Mouse (Mus musculus): ENCODE measurements around the gene Myh9. TPM values are rescaled to one million over a fixed set of nuclear protein-coding genes. Genes with fewer than 3 reads are reported as not detected.
A peak's percentile ranks its signal among the peaks of the same experiment; 100 is the strongest.

Gene Myh9
- polyA plus RNA-seq, 1 experiment from 2014 or later = 77.1 TPM

DNA sequence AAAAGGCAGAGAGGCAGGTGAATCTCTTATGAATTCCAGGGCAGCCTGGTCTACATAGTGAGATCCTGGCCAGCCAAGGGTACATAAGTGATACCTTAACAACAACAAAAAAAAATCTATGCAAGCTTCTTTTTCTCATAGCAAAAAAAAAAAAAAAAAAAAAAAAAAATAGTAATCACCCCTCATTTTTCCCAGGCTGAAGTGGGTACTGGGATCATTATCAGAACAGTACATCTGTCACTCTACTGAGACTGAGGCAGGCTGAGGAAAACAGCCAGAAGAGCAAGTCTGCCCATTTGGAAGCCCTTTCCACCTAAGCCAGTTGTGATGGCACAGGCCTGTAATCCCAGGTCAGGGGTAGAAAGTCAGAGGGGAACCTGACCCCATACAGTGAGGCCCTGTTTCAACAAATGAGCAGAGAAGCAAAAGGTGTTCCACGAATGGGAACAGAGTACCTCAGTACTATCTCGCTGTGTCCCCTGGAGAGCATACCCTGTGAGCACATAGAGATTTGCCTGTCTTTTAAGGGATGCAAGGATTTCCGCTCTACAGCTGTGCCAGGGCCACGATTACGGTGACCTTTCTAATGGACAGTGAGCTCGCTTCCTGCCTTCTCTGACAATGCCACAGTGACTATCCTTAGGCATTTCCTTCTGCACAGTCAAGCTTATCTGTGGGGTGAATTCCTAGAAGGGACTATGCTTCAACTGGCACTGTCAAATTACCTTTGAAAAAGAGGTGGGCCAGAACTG, 5.1 kb downstream of the Myh9 start:
- H3K9ac ChIP-seq (replicated peaks; ENCODE audit: low read depth, low read length) = no peak overlapping the region
- H3K27ac ChIP-seq (ENCODE audit: low read length) = peak overlapping the region; percentile 74
- H3K27me3 ChIP-seq (ENCODE audit: control insufficient read depth, insufficient read depth, low read length) = no peaks in the 10 kb centered on the region
- no peak for ATAC-seq (ENCODE audit: insufficient number of reproducible peaks, insufficient read depth, low FRiP score, low read depth)
- H3K4me2 ChIP-seq (replicated peaks; ENCODE audit: low read depth, low read length) = 0 out of 2 replicates have a peak overlapping the region, but pooled peaks have one; percentile 84
- whole genome bisulfite sequencing = 51% methylated on average over 6 of the region's 6 CpGs
- H3K36me3 ChIP-seq (ENCODE audit: control insufficient read depth, insufficient read depth, low read length) = peaks cover 8% of the 10 kb centered on the region
- no peaks in the 10 kb centered on the region for H3K9me3 ChIP-seq (ENCODE audit: control insufficient read depth, low read depth, low read length)
- peaks cover 80% of the 10 kb centered on the region for H3K4me1 ChIP-seq (ENCODE audit: control insufficient read depth, insufficient read depth, low read length)
- H3K4me3 ChIP-seq (ENCODE audit: low read depth, low read length) = no peak overlapping the region

DNA sequence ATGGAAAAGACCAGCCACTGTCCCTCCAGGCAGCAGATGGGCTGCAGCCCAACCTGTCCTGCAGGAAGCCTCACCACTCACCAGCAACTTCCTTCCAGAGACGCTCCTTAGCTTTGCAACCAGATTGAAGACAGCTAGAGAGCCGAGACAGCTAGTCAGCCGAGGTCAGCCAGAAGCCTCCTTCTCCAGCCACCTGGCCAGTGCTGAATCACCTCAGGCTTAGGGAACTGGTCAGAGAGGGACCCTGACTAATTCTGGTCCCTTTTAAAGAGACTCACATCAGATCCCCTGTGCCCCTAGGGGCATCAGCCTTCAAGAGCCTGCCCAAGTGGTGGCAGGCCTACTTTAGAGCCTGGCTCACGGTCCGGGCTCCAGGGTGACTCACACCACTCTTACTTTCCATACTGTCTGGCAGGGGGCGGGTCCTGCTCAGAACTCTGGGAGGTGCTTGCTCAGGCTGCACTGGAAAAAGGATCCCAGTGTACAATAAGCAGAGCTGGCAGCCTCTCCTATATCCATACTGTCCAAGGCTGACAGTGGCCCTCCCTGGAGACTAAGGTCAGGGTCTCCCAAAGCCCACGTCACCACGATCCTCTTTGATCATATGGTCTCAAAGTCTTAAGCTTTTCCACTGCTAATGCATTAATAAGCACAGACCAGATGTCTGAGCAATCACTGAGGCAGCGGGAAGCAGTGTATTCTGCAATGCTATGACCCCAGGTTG, 5.9 kb downstream of the Myh9 start:
- Histone ChIP-seq H3K4me2 (replicated peaks; ENCODE audit: low read depth, low read length) (peak overlapping the region; percentile 11), H3K4me3 (ENCODE audit: low read depth, low read length) (no peak overlapping the region), H3K36me3 (ENCODE audit: control insufficient read depth, insufficient read depth, low read length) (peaks cover 10% of the 10 kb centered on the region), H3K27ac (ENCODE audit: low read length) (peak overlapping the region; percentile 74), H3K9me3 (ENCODE audit: control insufficient read depth, low read depth, low read length) (no peaks in the 10 kb centered on the region), H3K27me3 (ENCODE audit: control insufficient read depth, insufficient read depth, low read length) (no peaks in the 10 kb centered on the region), H3K9ac (replicated peaks; ENCODE audit: low read depth, low read length) (no peak overlapping the region), H3K4me1 (ENCODE audit: control insufficient read depth, insufficient read depth, low read length) (peaks cover 88% of the 10 kb centered on the region)
- ATAC-seq (ENCODE audit: insufficient number of reproducible peaks, insufficient read depth, low FRiP score, low read depth) = peak; percentile 47; the same call in 1 of the 2 replicates
- 19% methylated on average over 9 of the region's 9 CpGs for WGBS

DNA sequence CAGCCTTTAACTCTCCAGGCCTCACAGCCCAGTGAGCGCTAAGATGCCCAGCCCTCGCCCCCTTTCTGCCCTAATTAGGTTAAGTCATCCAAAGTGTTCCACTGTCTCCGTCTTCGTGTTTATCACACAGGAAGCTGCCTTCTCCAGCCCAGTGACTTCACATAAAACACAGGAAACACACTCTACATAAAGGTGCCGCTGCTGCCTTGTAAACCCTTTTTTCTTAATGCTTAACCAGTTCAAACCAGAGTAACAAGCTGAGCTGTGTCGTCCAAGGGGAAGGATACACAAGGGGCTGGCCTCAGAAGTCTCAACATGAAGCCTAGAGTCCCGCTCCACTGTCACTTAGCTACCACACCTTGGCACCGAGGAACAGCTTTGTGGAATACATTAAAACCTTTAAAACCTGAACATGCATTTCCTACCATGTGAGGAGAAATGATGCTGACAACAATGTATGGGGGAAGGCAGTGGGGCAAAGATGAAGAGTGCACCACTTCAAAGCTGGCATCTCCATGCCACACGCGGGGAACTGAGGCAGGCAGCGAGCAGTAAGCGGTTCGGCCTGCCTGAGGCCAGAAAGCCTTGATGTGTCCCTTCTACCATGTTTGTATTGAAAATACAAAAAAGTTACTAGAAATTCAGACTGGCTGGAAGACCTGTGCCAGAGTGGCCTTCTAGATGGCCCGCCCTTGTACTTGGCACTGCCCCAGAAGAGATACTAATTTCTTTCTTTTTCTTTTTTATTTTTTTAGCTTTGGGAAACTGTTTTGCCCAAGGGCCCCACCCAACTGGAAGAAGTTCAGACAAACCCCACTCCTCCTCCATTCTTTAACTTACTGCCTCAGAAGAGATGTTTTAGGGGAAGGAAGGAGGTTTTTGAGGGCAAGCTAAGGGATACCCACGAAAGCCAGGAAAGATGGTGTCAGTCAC, 7.4 kb downstream of the Myh9 start:
- H3K9me3 ChIP-seq (ENCODE audit: control insufficient read depth, low read depth, low read length) = no peaks in the 10 kb centered on the region
- H3K4me2 ChIP-seq (replicated peaks; ENCODE audit: low read depth, low read length) = no peak overlapping the region
- H3K9ac ChIP-seq (replicated peaks; ENCODE audit: low read depth, low read length) = no peak overlapping the region
- H3K27me3 ChIP-seq (ENCODE audit: control insufficient read depth, insufficient read depth, low read length) = no peaks in the 10 kb centered on the region
- ATAC-seq (ENCODE audit: insufficient number of reproducible peaks, insufficient read depth, low FRiP score, low read depth) = no peak
- peaks cover 13% of the 10 kb centered on the region for H3K36me3 ChIP-seq (ENCODE audit: control insufficient read depth, insufficient read depth, low read length)
- peaks cover 92% of the 10 kb centered on the region for H3K4me1 ChIP-seq (ENCODE audit: control insufficient read depth, insufficient read depth, low read length)
- WGBS = 80% methylated on average over 15 of the region's 15 CpGs
- H3K4me3 ChIP-seq (ENCODE audit: low read depth, low read length) = no peak overlapping the region
- peak overlapping the region; percentile 55 for H3K27ac ChIP-seq (ENCODE audit: low read length)

DNA sequence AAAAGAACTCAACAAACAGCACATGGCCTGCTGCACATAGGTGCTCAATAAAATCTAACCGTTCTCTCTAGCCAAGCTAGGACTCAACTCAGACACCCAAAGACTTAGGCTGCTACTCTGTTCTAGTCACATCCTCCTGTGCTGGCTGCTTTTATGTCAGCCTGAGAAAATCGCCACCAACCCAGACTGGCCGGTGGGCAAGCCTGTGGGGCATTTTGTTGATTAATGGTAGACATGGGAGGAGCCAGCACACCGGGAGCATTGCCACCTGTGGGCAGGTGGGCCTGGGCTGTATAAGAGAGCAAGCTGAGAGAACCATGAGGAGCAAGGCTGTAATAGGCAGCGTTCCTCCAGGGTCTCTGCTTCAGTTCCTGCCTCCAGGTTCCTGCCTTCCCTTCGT, 8.2 kb downstream of the Myh9 start:
- no peak overlapping the region for H3K4me3 ChIP-seq (ENCODE audit: low read depth, low read length)
- ATAC-seq (ENCODE audit: insufficient number of reproducible peaks, insufficient read depth, low FRiP score, low read depth) = no peak
- H3K9me3 ChIP-seq (ENCODE audit: control insufficient read depth, low read depth, low read length) = no peaks in the 10 kb centered on the region
- peak overlapping the region; percentile 55 for H3K27ac ChIP-seq (ENCODE audit: low read length)
- no peak overlapping the region for H3K9ac ChIP-seq (replicated peaks; ENCODE audit: low read depth, low read length)
- H3K36me3 ChIP-seq (ENCODE audit: control insufficient read depth, insufficient read depth, low read length) = peaks cover 18% of the 10 kb centered on the region
- H3K4me2 ChIP-seq (replicated peaks; ENCODE audit: low read depth, low read length) = no peak overlapping the region
- H3K27me3 ChIP-seq (ENCODE audit: control insufficient read depth, insufficient read depth, low read length) = no peaks in the 10 kb centered on the region
- peaks cover 84% of the 10 kb centered on the region for H3K4me1 ChIP-seq (ENCODE audit: control insufficient read depth, insufficient read depth, low read length)
- 71% methylated on average over 6 of the region's 6 CpGs for WGBS

DNA sequence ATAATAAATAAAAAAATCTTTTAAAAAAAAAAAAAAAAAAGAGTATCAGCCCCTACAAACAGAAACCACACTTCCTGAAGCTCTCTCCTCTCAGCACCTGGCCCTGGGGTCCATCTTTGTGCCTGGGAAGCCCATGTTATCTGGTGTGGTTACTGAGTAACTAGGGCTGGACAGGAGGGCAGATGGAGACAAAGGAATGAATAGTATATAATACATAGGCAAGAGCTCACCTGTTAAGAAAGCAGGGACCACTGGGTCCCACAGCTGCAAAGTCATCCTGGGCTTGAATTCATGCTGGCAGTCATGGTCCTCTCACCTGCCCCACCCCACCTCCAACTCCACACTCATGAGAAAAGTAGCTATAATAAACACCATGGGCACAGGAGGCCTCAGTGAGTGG, 8.9 kb downstream of the Myh9 start:
- H3K4me3 ChIP-seq (ENCODE audit: low read depth, low read length) = no peak overlapping the region
- H3K4me2 ChIP-seq (replicated peaks; ENCODE audit: low read depth, low read length) = no peak overlapping the region
- peaks cover 82% of the 10 kb centered on the region for H3K4me1 ChIP-seq (ENCODE audit: control insufficient read depth, insufficient read depth, low read length)
- peaks cover 18% of the 10 kb centered on the region for H3K36me3 ChIP-seq (ENCODE audit: control insufficient read depth, insufficient read depth, low read length)
- peak overlapping the region; percentile 55 for H3K27ac ChIP-seq (ENCODE audit: low read length)
- no peaks in the 10 kb centered on the region for H3K9me3 ChIP-seq (ENCODE audit: control insufficient read depth, low read depth, low read length)
- peak; percentile 61 for ATAC-seq (ENCODE audit: insufficient number of reproducible peaks, insufficient read depth, low FRiP score, low read depth)
- H3K27me3 ChIP-seq (ENCODE audit: control insufficient read depth, insufficient read depth, low read length) = no peaks in the 10 kb centered on the region
- no peak overlapping the region for H3K9ac ChIP-seq (replicated peaks; ENCODE audit: low read depth, low read length)

DNA sequence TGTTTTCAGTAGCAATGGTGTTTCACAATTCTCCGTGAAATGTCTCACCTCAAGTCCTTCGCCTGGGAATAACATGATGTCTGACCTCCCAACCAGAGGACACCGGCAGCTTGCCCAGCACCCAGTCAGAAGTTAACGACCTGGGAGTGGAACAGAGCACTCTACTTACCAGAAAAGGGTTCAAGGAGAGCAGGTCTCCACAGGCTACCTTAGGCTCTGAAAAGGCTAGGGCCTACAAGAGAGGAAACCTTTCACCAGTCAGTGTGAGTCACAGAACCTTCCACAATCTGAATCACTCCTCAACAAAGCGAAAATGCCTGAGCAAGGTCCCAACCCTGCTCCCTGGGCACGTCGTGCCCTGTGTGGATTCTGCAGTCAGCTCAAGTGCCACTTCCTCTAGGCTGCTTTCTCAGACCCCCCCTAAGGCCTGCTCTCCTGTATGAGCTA, 9.5 kb downstream of the Myh9 start:
- no peak overlapping the region for H3K4me2 ChIP-seq (replicated peaks; ENCODE audit: low read depth, low read length)
- H3K27ac ChIP-seq (ENCODE audit: low read length) = peak overlapping the region; percentile 55; the same call in 1 of the 2 replicates
- H3K4me3 ChIP-seq (ENCODE audit: low read depth, low read length) = no peak overlapping the region
- ATAC-seq (ENCODE audit: insufficient number of reproducible peaks, insufficient read depth, low FRiP score, low read depth) = peak; percentile 10; the same call in 1 of the 2 replicates
- peaks cover 18% of the 10 kb centered on the region for H3K36me3 ChIP-seq (ENCODE audit: control insufficient read depth, insufficient read depth, low read length)
- H3K9ac ChIP-seq (replicated peaks; ENCODE audit: low read depth, low read length) = 0 out of 2 replicates have a peak overlapping the region, but pooled peaks have one; percentile 10
- no peaks in the 10 kb centered on the region for H3K27me3 ChIP-seq (ENCODE audit: control insufficient read depth, insufficient read depth, low read length)
- peaks cover 82% of the 10 kb centered on the region for H3K4me1 ChIP-seq (ENCODE audit: control insufficient read depth, insufficient read depth, low read length)
- H3K9me3 ChIP-seq (ENCODE audit: control insufficient read depth, low read depth, low read length) = no peaks in the 10 kb centered on the region
- WGBS = 62% methylated on average over 7 of the region's 7 CpGs

DNA sequence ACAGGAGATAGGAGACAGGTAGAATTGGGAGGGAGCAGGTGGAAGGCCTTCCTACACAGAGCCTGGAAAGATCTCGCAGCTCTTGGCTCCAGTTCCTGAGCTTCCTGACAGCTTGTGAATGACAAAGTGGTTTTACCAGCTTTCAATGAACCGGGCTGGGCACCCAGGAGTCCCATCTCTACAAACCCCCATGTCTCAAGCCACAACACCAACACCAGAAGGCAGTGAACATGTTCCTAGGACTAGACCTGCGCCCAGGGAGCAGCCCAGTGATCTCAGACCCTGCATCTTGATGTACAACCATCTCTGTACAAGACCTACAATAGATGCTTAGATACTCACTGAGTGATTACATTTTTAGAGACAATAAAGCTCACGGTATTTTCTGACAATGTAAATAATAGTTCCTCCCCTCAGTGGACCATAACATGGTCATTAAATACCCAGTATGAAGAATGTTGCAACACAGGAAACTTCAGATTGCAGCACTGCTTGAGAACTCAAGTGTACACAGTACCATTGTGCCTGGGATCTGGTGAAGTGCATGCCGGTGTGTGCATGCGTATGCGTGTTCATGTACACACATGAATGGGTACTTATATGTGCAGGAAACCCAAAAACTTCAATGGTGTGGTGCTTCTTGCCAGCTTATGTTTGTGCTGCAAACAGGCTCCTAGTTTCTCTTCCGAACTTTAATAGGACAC, 10.1 kb downstream of the Myh9 start:
- Histone ChIP-seq H3K9me3 (ENCODE audit: control insufficient read depth, low read depth, low read length) (no peaks in the 10 kb centered on the region), H3K4me1 (ENCODE audit: control insufficient read depth, insufficient read depth, low read length) (peaks cover 82% of the 10 kb centered on the region), H3K4me3 (ENCODE audit: low read depth, low read length) (no peak overlapping the region), H3K27ac (ENCODE audit: low read length) (peak overlapping the region; percentile 58; the same call in 1 of the 2 replicates), H3K9ac (replicated peaks; ENCODE audit: low read depth, low read length) (no peak overlapping the region), H3K36me3 (ENCODE audit: control insufficient read depth, insufficient read depth, low read length) (peaks cover 18% of the 10 kb centered on the region), H3K27me3 (ENCODE audit: control insufficient read depth, insufficient read depth, low read length) (no peaks in the 10 kb centered on the region), H3K4me2 (replicated peaks; ENCODE audit: low read depth, low read length) (no peak overlapping the region)
- no peak for ATAC-seq (ENCODE audit: insufficient number of reproducible peaks, insufficient read depth, low FRiP score, low read depth)
- WGBS = 71% methylated on average over 8 of the region's 8 CpGs
